Mouse (Mus musculus): ENCODE results near the gene Wdr44.

DNA sequence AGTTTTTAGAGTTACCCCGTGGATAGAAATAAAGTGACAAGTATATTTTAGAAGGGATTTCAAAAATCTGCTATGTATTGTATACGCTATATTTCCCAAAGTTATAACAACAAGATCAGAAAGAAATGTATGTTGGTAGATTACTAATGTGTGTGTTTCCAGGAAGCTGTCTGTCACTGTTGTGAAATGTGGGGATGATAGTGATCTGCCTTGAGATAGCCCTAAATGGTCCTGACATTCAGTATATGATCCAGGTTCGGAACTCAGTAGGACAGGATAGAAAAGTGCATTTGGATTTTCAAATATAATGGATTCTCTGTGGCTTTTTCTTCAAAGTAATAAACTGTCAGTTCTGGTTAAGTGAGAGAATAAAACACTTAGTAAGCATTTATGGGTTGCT is 1.7 kb downstream of the Wdr44 start:
- TF ChIP-seq USF1 (IDR thresholded peaks at IDR 0.05; ENCODE audit: low read depth) (no peak), CTCF (IDR thresholded peaks at IDR 0.05; ENCODE audit: control insufficient read depth, insufficient read depth, insufficient read length) (no peak), MYOD1 (IDR thresholded peaks at IDR 0.05; ENCODE audit: control insufficient read depth, insufficient read length, low read depth) (no peak)

Data from C2C12 (cell line).